Comparison of ENCODE assay signal across 20 mouse cellular contexts in genomic region chr11:85648893-85649292, GRCm38 (mm10).
"Had no signal": no experiment of that assay in that cellular context is flagged by ENCODE, and none has a peak within 500 bp of the region (broad histone marks: within the 10 kb centered on the region; RNA-seq: fewer than 3 reads in every experiment).

No protein-coding gene starts in this region.

- H3K9me3 ChIP-seq: intestine, embryonic 15.5 days; liver, embryonic 13.5 days; megakaryocyte, embryonic 14.5 days; midbrain, embryonic 10.5 days; midbrain, embryonic 13.5 days; neural tube, embryonic 13.5 days had no signal

- DNase-seq: layer of hippocampus, postnatal 36 days; liver, embryonic 13.5 days; lung, adult 2 months; lung, postnatal 36 days; retina, postnatal 1 day; right cerebral cortex, postnatal 25 days; spleen, adult 18-20 months; thymus, adult 2 months; thymus, postnatal 14 days; thymus, postnatal 4 days had no signal

- H3K9ac ChIP-seq: intestine, embryonic 15.5 days; liver, embryonic 13.5 days; midbrain, embryonic 13.5 days; neural tube, embryonic 13.5 days had no signal

- H3K27ac ChIP-seq: intestine, embryonic 15.5 days; layer of hippocampus, adult 2 months; left cerebral cortex, adult 2 months; liver, embryonic 13.5 days; midbrain, embryonic 10.5 days; midbrain, embryonic 13.5 days; neural tube, embryonic 13.5 days had no signal

- H3K27me3 ChIP-seq: intestine, embryonic 15.5 days; liver, embryonic 13.5 days; midbrain, embryonic 13.5 days; neural tube, embryonic 13.5 days had no signal

- H3K4me2 ChIP-seq: intestine, embryonic 15.5 days; liver, embryonic 13.5 days; midbrain, embryonic 13.5 days; neural tube, embryonic 13.5 days had no signal

- H3K36me3 ChIP-seq: intestine, embryonic 15.5 days; liver, embryonic 13.5 days; midbrain, embryonic 10.5 days; midbrain, embryonic 13.5 days; neural tube, embryonic 13.5 days had no signal

- ATAC-seq: intestine, embryonic 15.5 days; lung, postnatal 0 days; midbrain, embryonic 13.5 days; midbrain, embryonic 16.5 days had no signal

- H3K4me3 ChIP-seq: intestine, embryonic 15.5 days; layer of hippocampus, adult 2 months; left cerebral cortex, adult 2 months; liver, embryonic 13.5 days; megakaryocyte, embryonic 14.5 days; midbrain, embryonic 10.5 days; midbrain, embryonic 13.5 days; myocyte; neural tube, embryonic 13.5 days had no signal
